Mouse (Mus musculus) MEL (cell line): ENCODE results near the gene Foxc2. TPM values are rescaled to one million over a fixed set of nuclear protein-coding genes. Genes with fewer than 3 reads are reported as not detected.

Experiments
- DNase-seq: peaks from one replicate; pipeline ENCODE4 v3.0.0; 2011; ENCODE audit warnings: low read depth, low spot score
- H3K27ac ChIP-seq: 2 replicates; pipeline ENCODE4 v1.5.1; 2012; ENCODE audit warnings: low read depth, mild to moderate bottlenecking, control low read depth, low read length, moderate library complexity; ENCODE audit not compliant: control insufficient read depth
- H3K27me3 ChIP-seq, 2 experiments: fragments of 150-350 bp in 1 of 2; sonication (generic) in 1 of 2; 2 replicates each; pipeline ENCODE4 v1.6.1; 2012; ENCODE audit warnings: low read length in 2 of 2, mild to moderate bottlenecking in 2 of 2, improper control_type of control experiment in 1 of 2, moderate library complexity in 1 of 2; ENCODE audit not compliant: insufficient read depth in 2 of 2, control insufficient read depth in 1 of 2
- H3K36me3 ChIP-seq, 2 experiments: 2 replicates each; pipeline ENCODE4 v1.6.1; 2012 to 2014; ENCODE audit warnings: low read length in 2 of 2, improper control_type of control experiment in 1 of 2, inconsistent platforms in 1 of 2, mild to moderate bottlenecking in 1 of 2; ENCODE audit not compliant: insufficient read depth in 2 of 2, control insufficient read depth in 1 of 2
- H3K4me1 ChIP-seq, 2 experiments: fragments of 150-350 bp in 1 of 2; sonication (generic) in 1 of 2; 2 replicates each; pipeline ENCODE4 v1.6.1; 2012; ENCODE audit warnings: low read length in 2 of 2, improper control_type of control experiment in 1 of 2, mild to moderate bottlenecking in 1 of 2; ENCODE audit not compliant: insufficient read depth in 2 of 2, control insufficient read depth in 1 of 2
- H3K4me3 ChIP-seq, 2 experiments: fragments of 150-350 bp in 1 of 2; sonication (generic) in 1 of 2; 2 replicates each; pipeline ENCODE4 v1.5.1; 2012; ENCODE audit warnings: low read depth in 2 of 2, low read length in 2 of 2, mild to moderate bottlenecking in 2 of 2, moderate library complexity in 2 of 2, control low read depth in 1 of 2, improper control_type of control experiment in 1 of 2; ENCODE audit not compliant: control insufficient read depth in 1 of 2, insufficient read depth in 1 of 2
- H3K79me2 ChIP-seq: 2 replicates; pipeline ENCODE4 v1.6.1; 2012; ENCODE audit warnings: mild to moderate bottlenecking, low read length, moderate library complexity; ENCODE audit not compliant: control insufficient read depth, poor library complexity, insufficient read depth
- H3K9ac ChIP-seq: 2 replicates; pipeline ENCODE4 v1.6.1; 2012; ENCODE audit warnings: low read depth, mild to moderate bottlenecking, control low read depth, low read length, moderate library complexity; ENCODE audit not compliant: control insufficient read depth, poor library complexity, severe bottlenecking
- H3K9me3 ChIP-seq: fragments of 150-350 bp; sonication (generic); replicated peaks from 2 replicates; pipeline ENCODE4 v1.6.1; 2012; ENCODE audit warnings: mild to moderate bottlenecking, low read length, improper control_type of control experiment, moderate library complexity; ENCODE audit not compliant: insufficient read depth
- BHLHE40 ChIP-seq: IDR thresholded peaks from 2 replicates; pipeline ENCODE4 v1.6.1; 2012; ENCODE audit warnings: low read depth, mild to moderate bottlenecking, inconsistent platforms, low read length, improper control_type of control experiment, borderline replicate concordance
- CHD1 ChIP-seq: IDR thresholded peaks from 2 replicates; pipeline ENCODE4 v1.6.1; 2012; ENCODE audit warnings: low read depth, mild to moderate bottlenecking, inconsistent platforms, low read length, improper control_type of control experiment
- CHD2 ChIP-seq: IDR thresholded peaks from 2 replicates; pipeline ENCODE4 v1.6.1; 2011; ENCODE audit warnings: low read length, improper control_type of control experiment
- ELF1 ChIP-seq: IDR thresholded peaks from 2 replicates; pipeline ENCODE4 v1.6.1; 2014; ENCODE audit warnings: low read depth, mild to moderate bottlenecking, inconsistent platforms, low read length, improper control_type of control experiment, moderate library complexity
- GABPA ChIP-seq: IDR thresholded peaks from 2 replicates; pipeline ENCODE4 v1.6.1; 2012; ENCODE audit warnings: low read depth, mild to moderate bottlenecking, inconsistent platforms, low read length, improper control_type of control experiment, moderate library complexity
- MAFK ChIP-seq: IDR thresholded peaks from 2 replicates; pipeline ENCODE4 v1.6.1; 2011; ENCODE audit warnings: low read depth, mild to moderate bottlenecking, low read length, improper control_type of control experiment, borderline replicate concordance
- MAZ ChIP-seq: IDR thresholded peaks from 2 replicates; pipeline ENCODE4 v1.6.1; 2012; ENCODE audit warnings: low read depth, mild to moderate bottlenecking, inconsistent platforms, low read length, improper control_type of control experiment
- POLR2AphosphoS2 ChIP-seq: IDR thresholded peaks from 2 replicates; pipeline ENCODE4 v1.6.1; 2011; ENCODE audit warnings: low read length, improper control_type of control experiment
- RAD21 ChIP-seq: IDR thresholded peaks from 2 replicates; pipeline ENCODE4 v1.6.1; 2011; ENCODE audit warnings: mild to moderate bottlenecking, low read depth, low read length, improper control_type of control experiment
- TBP ChIP-seq: IDR thresholded peaks from 2 replicates; pipeline ENCODE4 v1.8.0; 2011; ENCODE audit warnings: low read depth, low read length, improper control_type of control experiment
- TCF12 ChIP-seq: IDR thresholded peaks from 2 replicates; pipeline ENCODE4 v1.6.1; 2014; ENCODE audit warnings: low read depth, mild to moderate bottlenecking, inconsistent platforms, low read length, improper control_type of control experiment, moderate library complexity
- UBTF ChIP-seq: IDR thresholded peaks from 2 replicates; pipeline ENCODE4 v1.6.1; 2012; ENCODE audit warnings: low read depth, mild to moderate bottlenecking, inconsistent platforms, low read length, improper control_type of control experiment, moderate library complexity, borderline replicate concordance; ENCODE audit not compliant: insufficient read depth
- USF1 ChIP-seq: IDR thresholded peaks from 2 replicates; pipeline ENCODE4 v1.6.1; 2014; ENCODE audit warnings: low read depth, mild to moderate bottlenecking, inconsistent platforms, low read length, improper control_type of control experiment, moderate library complexity
- USF2 ChIP-seq, 2 experiments: IDR thresholded peaks; 2 replicates each; pipeline ENCODE4 v1.6.1; 2011 to 2012; ENCODE audit warnings: improper control_type of control experiment in 2 of 2, low read length in 2 of 2, borderline replicate concordance in 1 of 2, inconsistent platforms in 1 of 2, low read depth in 1 of 2, mild to moderate bottlenecking in 1 of 2; ENCODE audit not compliant: insufficient read depth in 1 of 2
- ZC3H11A ChIP-seq: IDR thresholded peaks from 2 replicates; pipeline ENCODE4 v1.6.1; 2012; ENCODE audit warnings: low read depth, mild to moderate bottlenecking, inconsistent platforms, low read length, improper control_type of control experiment
- ZKSCAN1 ChIP-seq: IDR thresholded peaks from 2 replicates; pipeline ENCODE4 v1.6.1; 2012; ENCODE audit warnings: low read depth, mild to moderate bottlenecking, inconsistent platforms, low read length, improper control_type of control experiment, moderate library complexity
- ZMIZ1 ChIP-seq: IDR thresholded peaks from 2 replicates; pipeline ENCODE4 v1.6.1; 2012; ENCODE audit warnings: low read depth, mild to moderate bottlenecking, inconsistent platforms, low read length, improper control_type of control experiment, moderate library complexity
- polyA plus RNA-seq, 2 experiments: library from polyadenylated mRNA; stranded (reverse) in 1 of 2; unstranded in 1 of 2; fragments of >175 nt in 1 of 2; fragments of >200 nt in 1 of 2; gene quantifications; 2 replicates each; pipeline versions ENCODE4 v1.2.1 to v1.2.4; 2012; ENCODE audit warnings: low replicate concordance in 2 of 2, low read depth in 1 of 2; ENCODE audit not compliant: insufficient read length in 2 of 2, insufficient read depth in 1 of 2, missing spikeins in 1 of 2
- total RNA-seq: library from RNA; depleted of rRNA; stranded (reverse); fragments of 300-350 nt; gene quantifications from 2 replicates; pipeline ENCODE4 v1.2.3, GENCODE M21; 2012

Gene Foxc2
- total and polyA plus RNA-seq, 3 experiments: 13.6 to 15.4 TPM; not detected in 1

DNA sequence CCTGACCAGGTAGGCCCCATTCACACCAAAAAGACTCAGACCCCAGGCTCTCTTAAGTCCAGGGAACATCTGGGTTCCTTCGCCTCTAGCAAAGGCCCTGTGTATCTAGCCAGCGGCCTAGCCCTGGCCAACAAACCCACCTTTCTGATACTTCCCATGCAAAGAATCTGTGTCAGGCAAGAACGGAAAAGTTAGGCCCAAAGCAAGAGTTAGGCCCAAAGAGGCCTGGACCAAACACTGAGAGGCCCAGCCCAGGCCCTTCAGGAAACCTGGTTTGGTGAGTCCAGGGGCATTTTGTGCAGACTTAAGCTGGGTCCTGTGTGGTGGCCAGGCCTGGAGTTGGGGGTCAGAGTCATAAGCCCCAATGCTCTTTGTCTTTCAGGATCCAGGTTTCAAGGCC, 30.4 kb upstream of the Foxc2 start:
- H3K4me3 ChIP-seq: no peak overlapping the region
- no peaks in the 10 kb centered on the region for H3K9me3 ChIP-seq
- no peak overlapping the region for H3K9ac ChIP-seq
- TF ChIP-seq POLR2AphosphoS2: no peak
- TF ChIP-seq, all 39 proteins: peak for 0
- H3K27ac ChIP-seq: no peak overlapping the region
- H3K27me3 ChIP-seq: no peaks in the 10 kb centered on the region
- no peaks in the 10 kb centered on the region for H3K79me2 ChIP-seq
- DNase-seq: no peak
- H3K36me3 ChIP-seq: no peaks in the 10 kb centered on the region
- H3K4me1 ChIP-seq: no peaks in the 10 kb centered on the region

DNA sequence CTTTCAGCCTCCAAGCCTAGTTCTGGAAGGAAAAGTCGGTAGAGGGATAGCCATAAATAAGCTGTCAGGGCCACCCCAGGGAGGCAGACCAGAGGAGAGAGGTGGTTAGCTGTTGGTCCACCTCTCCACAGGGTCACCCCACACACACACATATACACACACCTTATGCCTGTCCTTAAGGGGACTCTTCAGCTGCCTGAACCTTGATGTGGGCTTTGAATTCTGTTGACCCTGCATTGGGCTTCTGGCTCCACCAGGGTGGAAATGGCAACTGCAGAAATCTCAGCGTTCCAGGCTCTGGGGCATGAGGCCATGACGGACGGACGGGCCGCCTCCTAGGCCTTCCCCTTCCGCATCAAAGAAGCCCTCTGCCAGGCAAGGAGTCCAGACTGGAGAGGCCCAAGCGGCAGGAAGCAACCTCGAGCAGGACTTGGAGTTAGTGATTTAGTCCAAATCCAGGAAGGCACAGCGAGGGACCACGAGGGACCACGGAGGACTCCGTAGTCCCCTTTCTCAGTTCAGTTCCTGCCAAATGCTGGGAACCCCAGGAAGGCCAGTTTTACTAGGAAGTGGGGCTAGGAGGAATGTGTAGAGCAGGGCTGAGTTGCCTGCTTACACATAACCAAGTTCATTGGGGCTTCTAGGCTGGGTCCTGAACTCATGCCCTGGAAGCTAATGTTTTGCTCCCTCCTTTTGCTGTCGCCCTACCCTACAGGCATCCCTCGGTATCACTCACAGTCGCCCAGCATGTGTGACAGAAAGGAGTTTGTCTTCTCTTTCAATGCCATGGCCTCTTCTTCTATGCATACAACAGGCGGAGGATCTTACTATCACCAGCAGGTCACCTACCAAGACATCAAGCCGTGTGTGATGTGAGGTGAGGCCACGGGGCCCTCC, 29.7 kb upstream of the Foxc2 start:
- Histone ChIP-seq H3K27ac (no peak overlapping the region), H3K9me3 (no peaks in the 10 kb centered on the region), H3K36me3 (no peaks in the 10 kb centered on the region), H3K27me3 (no peaks in the 10 kb centered on the region), H3K4me3 (no peak overlapping the region), H3K4me1 (no peaks in the 10 kb centered on the region), H3K9ac (no peak overlapping the region), H3K79me2 (no peaks in the 10 kb centered on the region)
- no peak for DNase-seq
- no peak for TF ChIP-seq GABPA
- TF ChIP-seq TCF12: no peak
- no peak for TF ChIP-seq MAFK
- no peak for TF ChIP-seq ZC3H11A
- TF ChIP-seq RAD21: no peak
- no peak for TF ChIP-seq ZKSCAN1
- TF ChIP-seq USF1: no peak
- TF ChIP-seq USF2 (IDR thresholded peaks at IDR 0.05; ENCODE audit: borderline replicate concordance in 1 of 2, insufficient read depth in 1 of 2, low read depth in 1 of 2, low read length in 2 of 2): no peak
- no peak for TF ChIP-seq CHD2
- TF ChIP-seq POLR2AphosphoS2: no peak
- TF ChIP-seq UBTF: no peak
- no peak for TF ChIP-seq ELF1
- TF ChIP-seq TBP: no peak
- TF ChIP-seq ZMIZ1: no peak
- no peak for TF ChIP-seq BHLHE40
- TF ChIP-seq MAZ: no peak
- no peak for TF ChIP-seq CHD1
